Mouse (Mus musculus) liver, postnatal 0 days (tissue): Measurements from ENCODE around the gene Ccdc40.

Experiments used
- CTCF ChIP-seq: sonication (generic); IDR thresholded peaks from 2 replicates; pipeline ENCODE4 v1.5.1; 2016; ENCODE audit warnings: antibody characterized with exemption, low read depth
- EP300 ChIP-seq: IDR thresholded peaks from 2 replicates; pipeline ENCODE4 v1.6.1; 2016; ENCODE audit warnings: antibody characterized with exemption, low read depth, mild to moderate bottlenecking

DNA sequence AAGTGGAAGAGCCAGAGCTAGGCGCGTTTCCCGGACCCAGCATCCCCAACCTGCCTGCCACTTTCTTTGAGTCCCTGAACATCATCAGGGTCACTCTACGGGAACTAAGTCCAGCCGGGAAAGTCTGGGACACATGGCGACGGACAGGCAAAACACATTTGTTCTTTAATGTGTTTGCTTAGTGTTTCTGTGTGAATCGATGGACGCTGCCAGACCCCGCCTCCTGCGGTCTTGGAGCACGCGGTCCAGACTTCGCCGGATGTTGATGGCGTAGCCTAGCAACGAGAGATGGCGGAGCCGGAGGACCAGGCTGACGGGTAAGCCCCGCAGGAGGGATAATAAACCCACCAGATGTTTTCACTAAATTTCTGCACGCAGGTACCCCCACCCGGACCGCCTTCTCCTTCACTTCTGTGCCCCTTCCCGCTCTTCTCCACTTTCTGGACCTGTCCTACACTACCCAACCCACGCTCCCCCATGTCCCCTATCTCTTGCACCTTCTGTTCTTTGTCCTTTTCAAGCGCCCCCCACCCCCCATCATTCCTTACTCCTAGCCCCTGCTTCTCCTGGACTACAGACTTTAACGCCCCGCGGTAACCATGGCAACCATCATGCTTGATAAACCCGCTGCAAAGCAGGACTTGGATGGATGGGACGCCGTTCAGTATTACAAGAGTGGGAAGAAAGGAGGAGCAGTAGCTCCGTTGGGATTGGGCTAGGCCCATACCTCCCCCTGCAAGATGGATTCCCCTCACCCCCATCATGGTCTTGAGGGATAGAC lies 664 bp downstream of the Ccdc40 start:
- no peak for TF ChIP-seq CTCF
- no peak for TF ChIP-seq EP300
